Mouse (Mus musculus) hindbrain, postnatal 0 days (tissue): ENCODE measurements around the gene Rest. TPM values are rescaled to one million over a fixed set of nuclear protein-coding genes. Genes with fewer than 3 reads are reported as not detected.

Source experiments
- ATAC-seq: fragments of 200-750 bp; cut with Nextera tagmentation; 2 replicates; pipeline ENCODE4 v1.8.0; 2017; ENCODE audit warnings: mild to moderate bottlenecking, moderate TSS enrichment, moderate library complexity
- DNase-seq: peaks from one replicate; pipeline ENCODE4 v3.0.0-alpha.2; 2015; ENCODE audit warnings: low spot score
- H3K27ac ChIP-seq: fragments of 300-500 bp; sonication (generic); 2 replicates; pipeline ENCODE4 v1.5.1; 2014; ENCODE audit warnings: mild to moderate bottlenecking
- H3K27me3 ChIP-seq: fragments of 300-500 bp; sonication (generic); 2 replicates; pipeline ENCODE4 v1.6.1; 2014; ENCODE audit warnings: low read length, mixed read lengths; ENCODE audit not compliant: insufficient read depth
- H3K36me3 ChIP-seq: fragments of 300-500 bp; sonication (generic); 2 replicates; pipeline ENCODE4 v1.6.1; 2014; ENCODE audit warnings: low read length, mixed read lengths; ENCODE audit not compliant: insufficient read depth
- H3K4me1 ChIP-seq: fragments of 300-500 bp; sonication (generic); 2 replicates; pipeline ENCODE4 v1.6.1; 2014; ENCODE audit warnings: antibody characterized with exemption, low read length, mixed read lengths; ENCODE audit not compliant: insufficient read depth
- H3K4me2 ChIP-seq: fragments of 300-500 bp; sonication (generic); 2 replicates; pipeline ENCODE4 v1.6.1; 2014; ENCODE audit warnings: low read depth, mild to moderate bottlenecking, low read length, moderate library complexity, mixed read lengths
- H3K4me3 ChIP-seq: fragments of 300-500 bp; sonication (generic); 2 replicates; pipeline ENCODE4 v1.5.1; 2014; ENCODE audit warnings: low read length
- H3K9ac ChIP-seq: fragments of 300-500 bp; sonication (generic); replicated peaks from 2 replicates; pipeline ENCODE4 v1.6.1; 2014; ENCODE audit warnings: mild to moderate bottlenecking, low read length, moderate library complexity, mixed read lengths
- H3K9me3 ChIP-seq: fragments of 300-500 bp; sonication (generic); 2 replicates; pipeline ENCODE4 v1.6.1; 2016; ENCODE audit warnings: low read length, mixed read lengths
- CTCF ChIP-seq: IDR thresholded peaks from 2 replicates; pipeline ENCODE4 v1.5.1; 2016; ENCODE audit warnings: antibody characterized with exemption, control low read depth, low read depth
- WGBS: fragments of 180-500 bp; shearing (Covaris S2); extraction: QIAGEN DNeasy Blood & Tissue Kit; methylation state at CpG from one replicate; pipeline ENCODE4 v1.1.7; 2014; 5-methylcytosine and 5-hydroxymethylcytosine counted together
- polyA plus RNA-seq: library from polyadenylated mRNA; unstranded; fragments of >200 nt; fragmentation: Nextera tagmentation; extraction: Ambion mirVana; gene quantifications from 2 replicates; pipeline ENCODE4 v1.2.1, GENCODE M21; 2015
- total RNA-seq: library from RNA; depleted of rRNA; stranded (reverse); fragments of >200 nt; gene quantifications from 2 replicates; pipeline ENCODE4 v1.2.3, GENCODE M21; 2014

The Rest gene
- total and polyA plus RNA-seq, 2 experiments from 2014 or later = 4.1 to 9.0 TPM

- 32% methylated on average over 5 of the region's 5 CpGs for WGBS
- no peak for TF ChIP-seq CTCF
- DNase-seq (no peak), ATAC-seq (no peak)
- H3K9me3 ChIP-seq = no peaks in the 10 kb centered on the region
- no peaks in the 10 kb centered on the region for H3K27me3 ChIP-seq
- H3K9ac ChIP-seq = no peak overlapping the region
- H3K4me2 ChIP-seq = no peak overlapping the region
- H3K4me1 ChIP-seq = no peaks in the 10 kb centered on the region
- H3K4me3 ChIP-seq = no peak overlapping the region
- H3K27ac ChIP-seq = no peak overlapping the region
- H3K36me3 ChIP-seq = no peaks in the 10 kb centered on the region
These were observed 13.6 kb upstream of the Rest start for GRCm38 (mm10) chr5:77251656-77252055.

DNA sequence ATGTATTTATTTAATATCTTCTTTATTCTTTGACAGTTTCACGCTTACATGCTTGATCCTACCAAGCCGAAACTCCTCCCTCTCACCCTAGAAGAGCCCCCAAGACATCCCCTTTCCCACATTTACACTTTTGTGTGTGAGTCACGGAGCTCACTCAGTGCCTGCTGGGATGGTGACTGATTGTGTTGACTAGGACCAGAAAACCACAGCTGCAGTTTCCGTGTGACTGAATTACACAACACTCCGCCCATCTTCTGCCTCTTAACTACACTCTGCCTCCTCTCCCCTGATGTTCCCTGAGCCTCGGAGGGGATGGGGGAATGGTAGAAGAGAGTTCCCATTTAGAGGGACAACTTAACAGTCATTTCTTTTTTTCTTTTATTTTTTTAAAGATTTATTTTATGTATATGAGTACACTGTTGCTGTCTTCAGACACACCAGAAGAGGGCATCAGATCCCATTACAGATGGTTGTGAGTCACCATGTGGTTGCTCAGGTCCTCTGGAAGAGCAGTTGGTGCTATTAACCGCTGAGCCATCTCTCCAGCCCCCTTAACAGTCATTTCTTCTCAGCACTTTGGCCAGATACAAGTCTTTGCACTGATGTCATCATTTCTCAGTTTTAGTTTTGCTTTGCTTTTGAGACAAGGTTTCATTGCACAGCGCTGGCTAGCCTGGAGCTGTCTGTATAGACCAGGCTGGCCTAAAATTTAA lies 13.0 kb upstream of the Rest start:
- DNase-seq = no peak

GRCm38 (mm10) chr5:77253154-77253553 lies 12.1 kb upstream of the Rest start:
- H3K4me3 ChIP-seq = no peak overlapping the region
- DNase-seq (no peak), ATAC-seq (no peak)
- no peak for TF ChIP-seq CTCF
- no peaks in the 10 kb centered on the region for H3K36me3 ChIP-seq
- WGBS = 100% methylated on average over 1 of the region's 1 CpGs
- no peak overlapping the region for H3K4me2 ChIP-seq
- H3K9me3 ChIP-seq = no peaks in the 10 kb centered on the region
- no peak overlapping the region for H3K27ac ChIP-seq
- no peaks in the 10 kb centered on the region for H3K27me3 ChIP-seq
- H3K9ac ChIP-seq = no peak overlapping the region
- H3K4me1 ChIP-seq = no peaks in the 10 kb centered on the region

More for the DNA sequence above, 13.0 kb upstream of the Rest start:
- Histone ChIP-seq H3K27ac (no peak overlapping the region), H3K27me3 (no peaks in the 10 kb centered on the region), H3K9me3 (no peaks in the 10 kb centered on the region), H3K4me1 (no peaks in the 10 kb centered on the region), H3K9ac (no peak overlapping the region), H3K36me3 (no peaks in the 10 kb centered on the region), H3K4me3 (no peak overlapping the region), H3K4me2 (no peak overlapping the region)
- ATAC-seq = no peak
- WGBS = 64% methylated on average over 8 of the region's 8 CpGs
- TF ChIP-seq CTCF = no peak

- DNase-seq (no peak), ATAC-seq (no peak)
- H3K36me3 ChIP-seq = no peaks in the 10 kb centered on the region
- TF ChIP-seq CTCF = no peak
- 73% methylated on average over 3 of the region's 3 CpGs for WGBS
- H3K4me1 ChIP-seq = no peaks in the 10 kb centered on the region
- no peaks in the 10 kb centered on the region for H3K9me3 ChIP-seq
- H3K27me3 ChIP-seq = no peaks in the 10 kb centered on the region
- no peak overlapping the region for H3K4me2 ChIP-seq
- H3K9ac ChIP-seq = no peak overlapping the region
- H3K27ac ChIP-seq = no peak overlapping the region
- no peak overlapping the region for H3K4me3 ChIP-seq
These were observed 10.9 kb upstream of the Rest start for GRCm38 (mm10) chr5:77254402-77254801.

DNA sequence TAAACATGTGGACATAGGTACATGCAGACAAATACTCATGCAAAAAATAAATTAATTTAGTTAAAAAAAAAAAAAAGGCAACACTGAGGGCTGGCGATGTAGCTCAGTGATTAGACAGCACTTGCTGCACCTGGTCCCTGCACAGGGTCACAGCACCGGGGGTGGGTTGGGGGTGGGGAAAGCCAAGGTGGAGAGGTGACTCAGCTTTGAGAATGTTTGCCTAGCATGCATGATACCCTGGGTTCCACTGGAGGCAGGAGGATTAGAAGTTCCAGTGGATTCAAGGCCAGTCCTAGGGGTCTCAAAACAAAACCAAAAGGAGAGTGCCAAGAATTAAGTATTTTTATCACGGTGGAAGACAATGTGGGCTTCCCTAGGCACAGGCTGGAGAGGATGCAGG lies 7.7 kb upstream of the Rest start:
- no peak overlapping the region for H3K9ac ChIP-seq
- no peaks in the 10 kb centered on the region for H3K4me1 ChIP-seq
- H3K4me3 ChIP-seq = no peak overlapping the region
- H3K27me3 ChIP-seq = no peaks in the 10 kb centered on the region
- no peak overlapping the region for H3K27ac ChIP-seq
- DNase-seq = no peak
- no peak for TF ChIP-seq CTCF
- no peak overlapping the region for H3K4me2 ChIP-seq
- no peak for ATAC-seq
- 84% methylated on average over 3 of the region's 3 CpGs for WGBS
- H3K36me3 ChIP-seq = no peaks in the 10 kb centered on the region
- no peaks in the 10 kb centered on the region for H3K9me3 ChIP-seq

GRCm38 (mm10) chr5:77259315-77259714 lies 6.0 kb upstream of the Rest start:
- H3K9ac ChIP-seq = no peak overlapping the region
- H3K36me3 ChIP-seq = no peaks in the 10 kb centered on the region
- H3K9me3 ChIP-seq = no peaks in the 10 kb centered on the region
- no peaks in the 10 kb centered on the region for H3K4me1 ChIP-seq
- H3K27ac ChIP-seq = no peak overlapping the region
- no peak overlapping the region for H3K4me3 ChIP-seq
- no peak for ATAC-seq
- H3K27me3 ChIP-seq = no peaks in the 10 kb centered on the region
- no peak overlapping the region for H3K4me2 ChIP-seq
- no peak for DNase-seq
- TF ChIP-seq CTCF = no peak

- TF ChIP-seq CTCF = no peak
- no peak overlapping the region for H3K4me3 ChIP-seq
- H3K27ac ChIP-seq = no peak overlapping the region
- ATAC-seq (no peak), DNase-seq (no peak)
- no peaks in the 10 kb centered on the region for H3K9me3 ChIP-seq
- no peaks in the 10 kb centered on the region for H3K36me3 ChIP-seq
- no peaks in the 10 kb centered on the region for H3K4me1 ChIP-seq
- no peaks in the 10 kb centered on the region for H3K27me3 ChIP-seq
- no peak overlapping the region for H3K4me2 ChIP-seq
- 64% methylated on average over 6 of the region's 6 CpGs for WGBS
- no peak overlapping the region for H3K9ac ChIP-seq
These were observed 5.2 kb upstream of the Rest start for GRCm38 (mm10) chr5:77260141-77260540.
